Mouse (Mus musculus) myocyte (in vitro differentiated cells): ENCODE data around the gene Sarm1.

Experiments used
- CEBPB ChIP-seq: IDR thresholded peaks from 2 replicates; pipeline ENCODE4 v1.6.1; 2011; ENCODE audit warnings: mild to moderate bottlenecking, moderate library complexity; ENCODE audit not compliant: poor library complexity, insufficient read depth, severe bottlenecking
- E2F4 ChIP-seq: IDR thresholded peaks from one replicate; pipeline ENCODE4 v1.6.1; 2011; ENCODE audit warnings: mild to moderate bottlenecking, control low read depth, moderate library complexity; ENCODE audit not compliant: insufficient read depth
- MYOD1 ChIP-seq, 3 experiments: IDR thresholded peaks; one replicate each; pipeline ENCODE4 v1.6.1; 2011; ENCODE audit warnings: control low read depth in 2 of 3, low read depth in 2 of 3, mild to moderate bottlenecking in 2 of 3, moderate library complexity in 1 of 3; ENCODE audit not compliant: insufficient read length in 2 of 3, control insufficient read depth in 1 of 3
- SRF ChIP-seq: IDR thresholded peaks from one replicate; pipeline ENCODE4 v1.6.1; 2011; ENCODE audit warnings: low read depth; ENCODE audit not compliant: control insufficient read depth, insufficient read length
- TCF12 ChIP-seq: IDR thresholded peaks from one replicate; pipeline ENCODE4 v1.6.1; 2011; ENCODE audit warnings: mild to moderate bottlenecking, control low read depth; ENCODE audit not compliant: poor library complexity, insufficient read depth, severe bottlenecking

- TF ChIP-seq CEBPB: no peak
- TF ChIP-seq TCF12: no peak
- TF ChIP-seq E2F4: no peak
- TF ChIP-seq SRF: no peak
- TF ChIP-seq MYOD1 (IDR thresholded peaks at IDR 0.05; ENCODE audit: control insufficient read depth in 1 of 3, insufficient read length in 2 of 3, low read depth in 2 of 3): no peak
These were observed 7.9 kb upstream of the Sarm1 start for GRCm38 (mm10) chr11:78505430-78505829.
